Mouse (Mus musculus) B cell, adult 2 months (primary cell): Measurements from ENCODE around the gene Ube2k.
A peak's percentile ranks its signal among the peaks of the same experiment; 100 is the strongest.
"Not testable (repeated sequence)": the region's sequence is repeated elsewhere in the genome, so short reads cannot be mapped to it uniquely, and the experiment has no call there.

Experiments used
- DNase-seq, 2 experiments: peaks; one replicate each; pipeline ENCODE4 v3.0.0; 2022

Gene Ube2k

DNA sequence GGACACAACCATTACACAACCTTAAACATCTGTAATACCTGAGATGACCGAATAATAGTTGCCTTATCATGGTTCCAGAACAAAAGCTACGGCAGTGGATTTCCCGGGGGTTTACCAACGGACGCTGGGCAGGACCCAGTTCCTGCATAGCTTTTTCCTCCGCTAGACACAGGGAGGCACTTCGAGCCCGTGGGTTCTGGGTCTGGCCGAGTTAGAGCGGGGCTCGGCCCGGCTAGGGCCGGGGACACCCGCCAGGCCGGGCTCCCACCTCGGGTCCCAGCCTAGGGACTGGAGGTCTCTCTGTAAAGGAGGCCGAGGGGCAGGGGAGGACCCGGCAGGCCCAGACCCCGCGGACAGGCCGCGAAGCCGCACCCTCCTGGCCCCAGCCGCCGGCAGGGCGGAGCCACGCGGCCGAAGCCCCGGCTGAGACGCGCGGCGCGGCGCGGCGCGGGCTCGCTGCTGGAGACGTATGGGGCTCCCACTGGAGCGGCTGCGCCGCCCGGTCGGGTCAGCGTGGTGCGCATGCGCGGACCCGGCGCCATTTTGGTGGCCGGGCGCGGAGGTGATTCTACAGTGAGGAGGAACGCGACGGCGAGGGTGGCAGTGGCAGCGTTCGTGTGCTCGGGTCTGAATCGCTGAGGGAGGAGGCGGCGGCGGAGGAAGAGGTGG lies at the start of gene Ube2k, which contains the start of gene Smim14:
Ube2k (plus strand) TSS at position 483 of the 669 bp plus-strand sequence.
Smim14 (minus strand) TSS at position 434 of the 669 bp plus-strand sequence.
- peak; percentile 93 to 95 for DNase-seq

DNA sequence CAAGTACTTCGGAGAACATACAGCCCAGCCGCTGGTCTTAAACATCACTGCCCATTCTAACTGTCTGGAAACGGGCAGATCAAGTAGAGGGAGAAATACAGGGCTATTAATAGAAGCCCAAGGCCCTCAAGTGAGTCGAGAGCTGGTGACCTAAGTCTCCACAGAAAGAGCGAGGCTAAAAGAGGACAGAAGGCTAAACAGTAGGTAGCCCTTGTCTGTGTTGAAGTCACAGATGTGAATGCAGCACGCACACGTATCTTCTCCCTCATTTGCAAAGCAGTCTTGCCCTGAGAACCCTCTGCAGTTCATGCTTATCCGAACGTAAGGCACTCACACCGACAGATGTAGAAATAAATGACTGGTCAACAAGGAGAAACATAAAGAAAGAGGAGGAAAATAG lies 49.7 kb upstream of the Ube2k start:
- peak; percentile 27 to 43 for DNase-seq

DNA sequence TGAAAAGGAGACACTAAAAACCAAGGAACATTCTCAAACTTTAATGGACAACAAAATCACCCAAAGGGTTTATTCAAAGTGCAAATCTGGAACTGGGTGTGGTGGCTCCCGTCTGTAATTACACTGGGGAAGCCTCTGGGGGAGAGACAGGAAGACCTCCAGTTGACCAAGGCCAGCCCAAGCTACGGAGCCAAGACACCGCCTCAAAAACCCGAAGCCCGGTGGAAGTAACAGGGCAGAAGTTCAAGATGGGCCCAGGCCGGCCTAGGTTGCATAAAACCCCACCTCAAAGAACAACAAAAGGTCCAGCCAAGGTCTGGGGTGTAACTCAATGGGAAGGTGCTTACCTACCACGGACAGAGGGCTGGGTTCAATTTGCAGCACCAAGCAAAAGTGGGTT lies 48.3 kb upstream of the Ube2k start:
- DNase-seq: no peak

DNA sequence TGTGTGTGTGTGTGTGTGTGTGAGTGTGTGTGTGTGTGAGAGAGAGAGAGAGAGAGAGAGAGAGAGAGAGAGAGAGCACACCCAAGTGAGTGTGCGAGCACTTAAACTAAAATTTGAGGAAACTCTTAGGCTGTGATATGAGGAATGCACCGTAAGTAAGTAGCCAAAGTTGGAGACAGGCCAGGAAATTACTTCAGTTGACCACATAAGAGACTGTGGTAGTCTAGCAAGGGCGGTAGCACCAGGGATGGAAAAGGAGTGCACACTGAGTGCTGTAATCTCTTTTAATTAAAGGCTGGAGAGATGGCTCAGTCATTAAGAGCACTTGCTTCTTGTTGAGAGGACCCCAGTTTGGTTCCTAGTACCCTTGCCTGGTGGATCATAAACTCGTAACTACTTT lies 47.2 kb upstream of the Ube2k start:
- no peak for DNase-seq

DNA sequence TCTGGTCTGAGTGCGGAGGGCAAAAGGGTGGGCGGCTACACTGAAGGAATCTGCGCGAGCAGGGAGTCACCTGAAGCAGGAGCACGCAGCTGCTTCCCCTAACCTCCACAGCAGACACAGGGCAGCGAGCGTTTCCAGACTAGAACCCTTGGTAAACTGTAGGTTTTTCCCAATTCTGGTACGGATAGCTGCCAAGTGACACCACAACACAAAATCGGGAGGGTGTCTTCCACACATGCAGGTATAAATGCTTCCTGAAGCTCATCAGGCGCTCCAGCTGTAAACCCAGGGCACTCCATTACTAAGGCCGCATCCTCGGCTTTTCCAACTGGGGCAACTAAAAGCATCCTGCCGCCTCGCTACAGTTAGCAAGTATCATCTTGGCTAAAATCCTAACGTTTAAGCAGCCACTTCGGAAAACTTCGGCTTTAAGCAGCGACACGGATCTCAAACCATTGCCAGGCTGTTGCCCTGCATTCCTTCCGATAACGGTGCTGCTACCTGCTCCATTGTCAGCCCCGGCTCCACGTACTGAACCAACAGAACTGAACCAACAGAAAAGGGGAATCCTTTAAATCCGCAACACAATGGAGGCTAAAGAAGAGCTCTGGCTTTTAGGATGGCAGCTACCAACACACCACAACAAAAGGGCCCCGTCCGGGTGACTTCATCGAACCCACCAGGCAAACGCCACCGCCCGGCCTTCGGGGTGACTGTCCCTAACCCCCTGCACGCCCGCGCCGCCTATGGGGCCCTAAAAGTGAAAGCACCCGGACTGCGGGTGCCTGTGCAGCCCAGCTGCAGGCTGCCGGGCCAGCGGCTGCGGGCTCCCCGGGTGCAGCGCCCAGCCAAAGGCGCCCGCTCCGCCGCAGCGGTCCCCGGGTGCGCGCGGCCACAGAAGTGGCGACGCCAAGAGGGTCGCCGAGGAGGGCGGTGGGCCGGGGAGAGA lies 45.0 kb upstream of the Ube2k start:
- peak; percentile 88 to 89 for DNase-seq

DNA sequence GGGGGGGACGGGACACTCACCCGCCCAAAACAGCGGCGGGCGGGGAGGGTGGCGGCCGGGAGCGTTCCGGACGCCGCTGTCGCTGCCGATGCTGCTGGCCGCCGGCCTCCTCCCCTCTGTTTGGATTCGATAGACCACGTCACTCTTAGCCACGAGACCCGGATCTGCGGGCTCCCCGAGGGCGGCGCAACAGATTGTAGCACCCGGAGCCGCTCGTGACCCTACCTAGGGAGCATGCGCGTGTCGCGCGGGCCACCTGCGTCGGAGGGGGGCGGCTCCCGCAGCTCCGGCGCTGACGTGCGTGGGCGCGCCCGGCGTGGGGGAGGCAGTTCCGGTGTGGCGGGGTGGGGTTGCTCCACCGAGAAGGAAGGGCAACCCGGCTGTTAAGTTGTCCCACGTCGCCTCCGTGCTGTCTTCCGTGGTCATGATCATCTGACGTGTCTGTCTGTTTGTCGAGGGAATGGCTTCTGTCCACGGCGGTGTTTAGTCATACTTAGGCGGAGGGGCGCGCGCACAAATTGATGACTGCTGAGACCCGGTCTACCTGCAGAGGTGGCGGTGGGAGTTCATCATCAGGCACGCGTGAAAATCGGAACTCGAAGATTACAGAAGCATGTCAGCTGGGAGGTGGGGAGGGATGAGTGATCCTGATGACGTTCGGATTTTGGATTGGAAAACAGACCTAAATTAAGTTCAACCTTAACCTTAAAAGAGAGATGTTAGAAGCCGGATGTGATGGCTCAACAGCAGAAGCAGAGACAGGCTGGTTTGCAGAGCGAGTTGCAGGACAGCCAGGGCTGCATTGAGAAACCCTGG lies 44.1 kb upstream of the Ube2k start, which contains the start of gene Gm43552:
Gm43552 (minus strand) TSS at position 118 of the 816 bp plus-strand sequence.
- DNase-seq: peak; percentile 97

DNA sequence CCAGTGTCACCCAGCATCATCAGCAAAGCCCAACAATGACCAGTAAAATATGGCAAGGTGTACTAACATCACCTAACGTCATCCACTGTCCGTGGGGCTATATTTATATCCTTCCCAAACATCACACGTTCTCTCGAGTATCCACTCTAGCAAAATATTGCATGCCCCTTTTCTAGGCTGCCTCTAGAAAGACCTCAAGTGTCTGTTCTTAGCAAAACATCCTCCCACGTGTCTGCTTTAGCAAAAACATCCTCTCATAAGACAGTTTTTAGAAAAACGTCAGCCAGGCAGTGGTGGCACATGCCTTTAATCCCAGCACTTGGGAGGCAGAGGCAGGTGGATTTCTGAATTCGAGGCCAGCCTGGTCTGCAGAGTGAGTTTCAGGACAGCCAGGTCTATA lies 36.8 kb upstream of the Ube2k start:
- no peak for DNase-seq

DNA sequence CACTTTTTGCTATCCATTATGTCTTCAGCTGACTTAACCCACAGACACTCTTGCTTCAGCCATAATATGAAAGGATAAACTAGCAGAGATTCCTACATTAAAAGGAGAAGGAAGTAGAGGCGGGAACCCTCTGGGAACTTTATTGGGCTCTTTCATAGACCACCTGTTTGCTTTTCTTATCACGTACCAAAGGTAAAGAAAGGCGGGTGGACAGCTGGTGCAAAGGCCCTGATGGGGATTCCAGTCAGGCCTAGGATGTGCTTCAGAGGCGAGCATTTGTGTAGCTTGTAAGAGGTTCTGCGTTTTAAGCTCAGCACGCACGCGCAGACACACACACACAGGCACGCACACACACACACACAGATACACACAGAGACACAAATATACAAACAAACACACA lies 35.6 kb upstream of the Ube2k start:
- DNase-seq: no peak

DNA sequence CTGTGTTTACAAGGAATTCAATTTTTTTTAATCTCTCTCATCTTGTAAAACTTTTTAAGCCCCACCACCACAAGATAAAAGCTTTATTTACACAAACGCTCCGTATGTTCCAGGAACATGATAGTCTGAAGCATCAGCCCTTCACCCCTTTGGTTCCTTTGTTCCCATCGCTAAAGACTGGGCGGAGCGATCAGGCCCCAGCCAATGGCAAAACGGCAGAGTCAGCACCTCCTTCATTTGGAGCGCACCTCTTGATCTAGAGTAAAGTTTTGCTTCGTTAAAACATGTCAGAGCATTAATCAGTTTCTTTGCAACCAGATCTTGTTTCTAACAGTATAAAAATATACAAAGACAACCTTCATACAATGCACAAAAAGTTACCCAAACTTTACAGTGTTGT lies 31.2 kb upstream of the Ube2k start:
- DNase-seq: no peak

DNA sequence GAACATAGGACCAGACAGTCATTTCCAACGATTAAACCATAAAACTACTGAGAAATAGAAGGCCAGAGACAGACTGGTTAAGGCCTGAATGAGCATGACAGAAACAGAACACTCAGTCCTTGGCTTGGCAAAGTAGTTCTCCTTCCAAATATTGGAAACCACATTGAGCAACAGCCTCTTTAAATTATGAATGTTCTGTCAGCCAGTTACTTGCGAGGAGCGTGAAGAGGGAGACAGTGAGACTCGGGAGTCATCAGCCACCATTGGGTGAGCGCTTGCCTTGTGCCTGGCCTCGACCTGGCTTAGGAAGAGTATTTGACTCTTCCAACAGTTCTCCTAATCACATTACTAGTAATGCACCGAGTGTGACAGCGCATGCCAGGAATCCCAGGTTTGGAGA lies 28.6 kb upstream of the Ube2k start:
- DNase-seq: no peak

DNA sequence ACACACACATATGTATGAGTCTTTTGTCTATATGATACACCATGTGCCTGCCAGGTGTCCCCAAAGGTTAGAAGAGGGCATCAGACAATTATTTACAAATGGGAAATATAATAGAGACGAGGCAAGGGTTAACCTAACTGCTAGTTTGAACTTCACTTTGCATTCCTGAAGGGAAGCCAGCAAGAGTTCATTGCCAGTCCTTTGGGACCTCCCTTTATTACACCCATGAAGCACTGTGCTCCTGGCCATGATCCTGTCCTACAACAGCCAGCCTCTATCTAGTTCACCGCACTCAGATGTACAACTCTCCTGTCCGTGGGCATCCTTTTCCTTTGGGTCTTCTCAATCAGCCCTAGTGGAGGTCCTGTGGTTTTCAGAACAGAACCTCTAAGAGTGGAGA lies 23.5 kb upstream of the Ube2k start:
- no peak for DNase-seq

DNA sequence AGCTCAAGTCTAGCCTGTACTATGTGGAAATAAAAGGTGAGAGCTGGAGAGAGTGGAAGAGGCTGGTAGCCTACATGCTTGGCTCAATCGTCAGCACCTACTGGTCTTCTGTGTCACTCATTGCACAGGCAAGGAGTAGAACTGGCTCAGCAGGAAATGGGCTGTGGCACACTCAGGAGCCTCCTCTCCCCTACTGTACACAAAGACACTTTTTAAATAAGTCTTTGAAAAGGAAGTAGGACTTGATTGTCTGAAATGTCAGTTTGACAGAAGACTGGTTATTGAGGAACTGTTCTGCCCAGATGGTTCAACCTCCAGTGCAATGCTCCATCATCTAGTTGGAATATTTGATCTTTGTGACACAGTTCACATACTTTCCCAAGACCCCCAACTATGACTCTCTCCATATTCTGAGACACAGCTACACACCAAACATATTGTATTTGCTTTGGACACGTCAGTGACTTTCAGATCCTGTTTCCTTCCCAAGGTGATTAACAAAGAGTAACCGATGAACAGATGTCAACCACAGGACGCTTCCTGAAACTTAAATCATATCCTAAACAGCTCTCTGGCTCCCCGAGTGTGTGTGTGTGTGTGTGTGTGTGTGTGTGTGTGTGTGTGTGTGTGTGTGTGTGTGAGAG lies 22.3 kb upstream of the Ube2k start:
- DNase-seq: peak; percentile 58 to 68

DNA sequence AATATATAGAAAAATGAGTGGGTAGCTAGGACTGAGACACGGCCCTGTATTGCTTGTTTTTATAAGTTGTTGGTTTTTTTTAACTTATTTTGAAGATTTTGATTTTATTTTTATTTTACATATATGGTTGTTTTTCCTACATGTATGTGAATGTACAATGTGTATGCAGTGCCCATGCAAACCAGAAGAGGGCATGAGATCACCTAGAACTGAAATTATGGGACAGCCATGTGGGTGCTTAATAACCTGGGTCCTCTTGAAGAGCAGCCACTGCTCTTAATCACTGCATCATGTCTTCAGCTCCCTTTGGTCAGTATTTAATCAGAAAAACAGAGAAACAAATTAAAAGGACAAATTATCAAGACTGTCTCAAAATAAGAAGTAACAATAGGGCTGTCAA lies 15.2 kb upstream of the Ube2k start:
- no peak for DNase-seq

DNA sequence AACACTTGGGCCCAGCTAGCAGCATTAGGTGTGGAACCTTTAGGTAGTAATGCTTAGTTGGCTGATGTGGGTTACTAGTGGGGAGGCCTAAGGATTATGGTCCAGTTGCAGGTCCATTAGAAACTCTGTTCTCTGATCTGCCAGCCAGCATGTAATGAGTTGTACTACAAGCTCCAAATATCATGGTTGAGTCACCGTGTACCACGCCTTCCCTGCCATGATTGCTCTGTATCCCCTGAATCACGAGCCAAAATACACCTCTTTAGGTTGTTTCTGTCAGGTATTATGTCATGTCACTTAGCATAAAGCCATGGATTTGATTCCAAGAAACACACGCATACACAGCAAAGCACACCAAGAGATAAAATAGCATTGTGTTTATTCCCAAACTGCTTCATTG lies 12.2 kb upstream of the Ube2k start:
- no peak for DNase-seq

DNA sequence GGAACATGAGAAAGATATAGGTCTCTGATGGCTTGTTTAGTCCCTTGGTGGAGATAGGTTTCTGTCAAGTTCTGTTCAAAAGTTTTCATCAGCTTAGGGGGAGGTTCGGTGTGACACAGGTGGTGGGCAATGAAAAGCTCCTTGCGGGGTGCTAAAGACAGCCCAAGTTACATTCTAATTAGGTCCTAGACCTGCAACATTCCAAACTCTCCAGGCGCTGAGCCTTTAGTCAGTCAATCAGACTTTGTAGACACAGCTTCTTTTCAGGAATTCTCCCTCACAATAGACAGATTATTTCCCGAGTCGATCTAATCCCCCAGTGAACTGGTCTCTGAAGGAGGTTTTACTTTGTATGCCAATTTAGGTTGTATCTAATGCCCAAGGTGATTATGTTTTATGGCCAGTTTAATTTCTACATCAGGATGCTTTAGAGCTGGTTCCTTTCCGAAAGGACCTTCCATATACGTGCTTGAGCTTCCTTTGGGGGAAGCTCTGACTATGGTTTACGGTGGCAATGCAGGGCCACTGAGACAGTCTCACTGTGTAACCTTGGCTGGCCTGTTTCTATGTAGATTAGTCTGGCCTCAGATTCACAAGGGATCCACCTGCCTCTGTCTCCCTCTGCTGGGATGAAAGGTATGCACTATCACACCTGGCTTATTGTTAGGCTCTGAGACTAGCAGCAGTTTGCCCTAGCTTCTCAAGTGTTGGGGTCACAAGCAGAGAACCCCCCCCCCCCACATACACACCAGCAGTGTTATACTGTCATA lies 11.2 kb upstream of the Ube2k start:
- peak; percentile 63 to 71 for DNase-seq

DNA sequence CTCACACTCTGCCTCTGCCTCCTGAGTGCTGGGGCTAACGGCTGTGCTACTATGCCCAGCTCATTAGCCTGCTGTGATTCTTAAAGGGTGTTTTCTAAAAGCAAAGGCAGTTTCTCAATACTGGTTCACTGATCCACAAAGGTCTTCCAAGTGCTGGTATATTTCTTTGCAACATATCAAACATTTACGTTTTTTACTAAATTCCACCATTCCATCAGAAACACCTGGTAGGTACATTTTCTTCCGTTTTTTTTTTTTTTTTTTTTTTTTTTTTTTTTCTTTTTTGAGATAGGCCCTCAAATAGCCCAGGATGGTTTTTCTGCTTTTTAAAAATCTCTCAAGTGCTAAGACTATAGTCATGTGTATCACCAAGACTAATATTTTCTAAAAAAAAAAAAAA lies 5.8 kb upstream of the Ube2k start:
- DNase-seq: no peak

DNA sequence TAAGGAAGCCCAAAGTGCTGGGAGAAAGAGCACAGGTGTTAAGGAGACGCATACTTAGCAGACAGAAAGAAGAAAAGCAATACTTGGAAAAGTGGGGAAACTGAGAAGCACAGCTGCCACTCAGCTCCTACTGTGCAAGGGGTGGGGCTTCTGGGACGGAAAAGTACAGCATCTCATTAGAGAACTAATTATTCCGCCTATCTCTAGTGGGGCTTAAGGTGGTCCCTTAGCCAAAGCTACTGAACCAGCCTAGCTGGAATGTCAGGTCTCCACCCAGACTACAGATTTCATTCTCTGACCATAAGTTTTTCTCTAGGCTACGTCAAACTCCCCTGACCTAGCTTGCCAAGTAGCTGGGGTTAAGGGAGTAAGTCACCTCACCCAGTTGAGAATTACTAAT lies 2.5 kb upstream of the Ube2k start:
- DNase-seq: no peak

DNA sequence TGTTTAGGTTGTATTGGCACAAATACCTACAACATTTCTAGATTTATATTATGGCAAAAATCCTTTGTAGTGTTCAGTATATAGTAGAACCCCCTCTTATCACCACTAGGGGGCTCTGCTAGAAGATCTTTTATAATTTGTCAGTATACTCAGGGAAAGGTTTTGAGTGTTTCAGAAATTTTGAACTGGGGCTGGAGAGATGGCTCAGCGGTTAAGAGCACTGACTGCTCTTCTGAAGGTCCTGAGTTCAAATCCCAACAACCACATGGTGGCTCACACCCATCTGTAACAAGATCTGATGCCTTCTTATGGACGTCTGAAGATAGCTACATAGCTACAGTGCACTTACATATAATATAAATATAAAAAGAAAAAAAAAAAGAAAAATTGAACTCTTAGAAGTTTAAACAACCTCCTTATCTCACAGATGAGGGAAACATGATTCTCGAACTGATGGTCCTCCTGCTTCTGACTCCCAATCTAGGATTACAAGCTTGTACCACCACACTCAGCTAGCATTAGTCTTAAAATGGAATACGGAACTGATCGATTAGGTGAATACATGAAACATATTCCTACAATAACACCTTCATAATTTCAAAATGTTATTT lies 1.5 kb upstream of the Ube2k start:
- DNase-seq: peak; percentile 59 to 66

DNA sequence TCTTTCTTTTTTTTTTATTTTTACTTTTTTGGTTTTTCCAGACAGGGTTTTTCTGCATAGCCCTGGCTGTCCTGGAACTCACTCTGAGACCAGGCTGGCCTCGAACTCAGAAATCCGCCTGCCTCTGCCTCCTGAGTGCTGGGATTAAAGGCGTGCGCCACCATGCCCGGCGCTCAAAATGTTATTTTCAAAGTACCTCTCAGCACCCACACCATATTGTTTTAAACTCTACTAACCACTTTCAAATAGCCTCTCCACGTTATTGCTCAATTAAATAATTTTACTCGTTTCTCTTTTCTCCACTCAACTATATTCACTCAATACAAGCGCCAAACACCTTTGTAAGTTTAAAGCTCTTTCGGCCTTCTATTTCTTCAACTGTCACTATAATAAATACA lies 966 bp upstream of the Ube2k start:
- not testable (repeated sequence) for DNase-seq

DNA sequence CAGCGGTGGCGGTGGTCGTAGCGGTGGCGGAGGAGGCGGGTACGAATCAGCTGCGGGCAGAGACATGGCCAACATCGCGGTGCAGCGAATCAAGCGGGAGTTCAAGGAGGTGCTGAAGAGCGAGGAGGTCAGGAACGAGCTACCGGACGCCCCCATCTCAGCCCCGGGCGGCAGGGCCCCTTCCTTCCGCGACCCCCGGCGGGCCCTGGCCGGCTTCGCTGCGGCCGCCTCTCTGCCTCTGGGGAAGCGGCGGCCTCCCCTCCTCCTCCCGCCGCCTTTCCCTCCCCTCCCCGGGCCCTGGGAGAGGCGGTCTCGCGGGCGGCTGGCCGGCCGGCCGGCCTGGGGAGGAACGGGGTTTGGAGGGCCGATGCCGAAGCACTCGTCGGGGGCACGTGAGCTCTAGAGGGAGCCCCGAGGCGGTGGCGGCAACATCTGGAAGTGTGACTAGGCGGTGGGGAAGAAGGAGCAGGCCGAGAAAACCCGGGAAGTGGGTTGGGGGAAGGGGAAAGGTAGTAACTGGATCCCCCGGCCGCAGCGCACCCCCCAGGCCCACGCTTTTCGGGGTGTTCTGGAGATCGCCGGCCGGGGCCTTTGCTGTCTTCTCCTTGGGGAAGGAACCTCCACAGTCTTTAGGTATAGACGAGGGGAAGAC lies 513 bp downstream of the Ube2k start:
- DNase-seq: peak in 1 of 2 experiments; percentile 49

DNA sequence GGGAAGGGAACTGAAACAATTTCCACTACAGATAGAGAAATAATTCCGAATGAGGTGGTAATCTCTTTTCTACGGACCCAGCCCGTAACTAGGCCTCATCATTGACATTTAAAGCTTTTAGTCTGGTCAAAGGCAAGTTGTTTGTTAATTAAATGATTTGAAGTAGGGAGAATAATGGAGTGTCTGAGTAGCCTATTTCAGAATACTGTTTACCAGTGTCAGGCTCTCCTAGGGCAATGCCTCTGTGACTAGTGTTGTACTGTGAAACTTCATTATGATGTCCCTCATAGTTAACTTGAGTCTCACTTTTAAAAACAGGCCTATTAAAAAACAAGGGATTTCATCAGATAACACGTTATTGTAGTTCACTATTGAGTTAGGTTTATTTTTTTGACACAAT lies 1.1 kb downstream of the Ube2k start:
- no peak for DNase-seq
